Mouse (Mus musculus): ENCODE measurements at regions not wholly inside any gene's neighbourhood (a gene's known extent, or its start where the extent isn't known, plus 50 kb on each side); places are given as distances from the start of the nearest gene placed in this dataset.

DNA sequence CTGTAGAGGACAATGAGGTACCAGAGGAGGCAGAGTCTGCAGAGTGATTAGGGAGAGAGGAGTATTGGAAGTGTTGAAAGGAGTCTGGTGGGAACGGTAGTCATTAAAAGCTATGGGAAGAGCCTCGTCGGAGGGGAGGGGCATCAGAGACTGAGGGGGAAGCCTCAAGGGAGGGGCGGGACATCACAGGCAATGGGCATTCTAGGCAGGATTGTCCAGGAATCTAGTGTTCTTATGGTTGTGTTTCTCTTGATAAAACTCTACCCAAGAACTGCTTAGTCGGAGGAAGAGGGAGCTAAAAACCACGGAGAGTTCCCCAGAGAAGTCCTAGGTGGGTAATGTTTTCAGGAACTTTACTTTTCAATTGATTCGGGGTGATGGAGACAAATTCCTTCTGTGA is 90.2 kb downstream of the Sec23ip start:
- no peak for DNase-seq

GRCm38 (mm10) chr7:128836435-128836834 is 91.7 kb downstream of the Sec23ip start:
- DNase-seq = no peak

- no peak for DNase-seq
Observed at GRCm38 (mm10) chr7:128842561-128842960, 97.8 kb downstream of the Sec23ip start.

- no peak for DNase-seq
Observed at GRCm38 (mm10) chr7:128843576-128843975, 98.8 kb downstream of the Sec23ip start.

DNA sequence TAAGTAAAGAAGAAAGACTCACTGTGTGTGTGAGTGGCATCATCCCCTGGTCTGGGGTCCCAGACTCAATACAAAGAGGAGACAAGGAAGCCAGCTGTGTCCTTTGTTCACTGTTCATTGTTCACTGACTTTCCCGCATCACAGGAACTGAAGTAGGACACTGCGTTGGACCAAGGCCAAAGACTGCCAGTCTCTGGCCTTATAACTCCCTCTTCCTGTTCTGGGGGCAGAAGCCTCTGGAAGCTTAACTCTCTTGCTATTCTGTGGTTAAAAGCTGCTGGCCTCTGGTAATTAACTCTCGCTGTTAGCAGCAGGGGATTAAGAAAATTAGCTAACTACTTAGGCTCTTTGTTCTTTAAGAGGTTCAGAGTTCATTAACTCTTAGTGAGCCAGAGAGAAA is 104.5 kb downstream of the Sec23ip start:
- no peak for DNase-seq

DNA sequence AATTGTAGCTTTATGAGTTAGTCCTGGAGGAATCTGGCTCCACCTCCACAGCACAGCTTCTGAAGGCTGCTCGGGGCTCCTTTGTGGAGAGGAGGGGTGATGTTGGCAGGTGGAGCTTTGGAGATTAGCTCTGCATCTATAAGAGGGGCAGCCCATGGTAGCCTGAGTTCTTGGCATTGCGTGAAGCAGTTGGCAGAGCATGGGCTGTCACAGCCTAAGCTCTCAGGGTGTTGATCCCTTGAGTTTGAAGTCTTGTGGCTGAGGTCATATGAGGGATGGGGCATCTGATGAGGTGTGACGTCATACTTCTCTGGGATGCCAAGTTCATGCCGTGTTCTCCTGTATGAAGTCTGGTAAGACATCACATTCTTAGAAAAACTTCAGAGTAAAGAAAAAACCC is 109.5 kb downstream of the Sec23ip start:
- DNase-seq = no peak

- DNase-seq = no peak
Observed at GRCm38 (mm10) chr7:128854690-128855343, 110.1 kb downstream of the Sec23ip start.

DNA sequence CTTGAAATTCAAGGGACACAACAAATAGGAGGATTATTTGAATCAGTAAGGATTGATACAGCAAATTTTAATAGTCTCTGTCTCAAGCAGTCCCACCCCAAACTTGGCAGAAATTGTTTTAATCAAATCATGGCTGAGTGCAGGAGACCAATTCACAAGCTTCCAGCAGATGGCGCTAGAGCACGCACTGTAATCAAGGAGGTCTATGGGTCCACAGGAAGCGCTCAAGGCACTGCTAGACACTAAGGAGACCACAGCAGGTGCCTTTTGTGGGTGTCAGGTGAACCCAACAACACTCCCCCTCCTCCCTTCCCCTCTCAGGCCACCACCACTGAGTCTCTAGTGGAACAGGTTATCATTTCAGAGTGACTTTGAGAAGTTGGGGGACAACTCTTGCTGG is 115.4 kb downstream of the Sec23ip start:
- DNase-seq = peak; percentile 79

DNA sequence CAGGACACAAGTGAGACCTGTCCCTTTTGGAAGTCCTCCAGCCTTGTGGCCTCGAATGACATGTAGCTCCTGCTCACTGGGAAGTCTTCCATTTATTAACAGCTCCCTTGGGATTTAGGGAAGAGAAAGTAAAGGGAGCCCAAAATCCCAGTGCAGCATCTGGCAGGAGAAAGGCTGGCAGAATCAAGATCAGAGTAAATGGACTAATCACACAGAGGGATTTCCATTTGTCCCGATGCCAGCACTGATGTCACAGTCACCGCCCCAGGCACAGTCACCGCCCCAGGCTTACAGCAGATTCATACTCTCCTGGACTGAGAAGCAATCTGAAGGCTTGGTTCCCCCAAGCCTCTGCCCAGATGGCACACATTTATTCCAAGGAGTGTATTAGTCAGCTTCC is 116.0 kb downstream of the Sec23ip start:
- DNase-seq = peak; percentile 75

DNA sequence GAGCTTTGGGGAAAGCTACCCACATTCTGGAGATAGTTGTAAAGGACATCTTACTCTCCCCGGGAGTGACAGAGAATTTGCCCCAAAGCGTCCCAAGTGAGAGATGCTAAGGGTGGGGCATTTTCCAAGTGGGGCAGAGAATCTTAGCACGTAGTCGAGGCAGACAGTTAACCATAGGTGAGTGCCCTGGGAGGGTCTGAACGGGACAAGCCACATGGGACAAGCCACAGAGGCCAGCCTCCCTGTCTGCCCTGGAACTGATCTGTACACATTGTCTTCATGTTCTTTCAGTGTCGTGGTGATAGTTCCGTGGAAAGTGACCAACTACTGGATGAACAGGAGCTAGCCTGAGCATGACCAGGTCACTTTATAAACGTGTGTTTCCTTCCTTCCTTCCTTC is 116.6 kb downstream of the Sec23ip start:
- DNase-seq = no peak

GRCm38 (mm10) chr7:128868799-128869198 is 124.1 kb downstream of the Sec23ip start:
- DNase-seq = no peak

DNA sequence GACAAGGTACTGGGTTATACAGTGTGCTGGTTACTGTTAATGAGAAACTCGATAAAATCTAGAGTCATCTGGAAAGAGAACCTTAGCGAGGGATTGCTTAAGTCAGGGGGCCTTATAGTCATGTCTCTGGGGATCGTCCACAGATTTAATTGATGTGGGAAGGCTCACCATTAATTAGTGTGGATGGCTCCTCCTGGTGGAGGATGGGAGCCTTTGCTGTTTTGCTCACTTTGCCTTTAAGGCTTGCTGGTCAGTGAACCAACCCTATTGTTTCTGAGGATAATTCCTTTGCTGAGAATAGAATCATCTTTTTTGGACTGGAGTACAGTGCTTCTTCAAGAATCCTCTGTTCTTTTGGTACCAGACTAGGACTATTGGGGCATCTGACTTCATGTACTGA is 139.3 kb downstream of the Sec23ip start:
- no peak for DNase-seq

GRCm38 (mm10) chr7:128885551-128885950 is 140.8 kb downstream of the Sec23ip start:
- no peak for DNase-seq

DNA sequence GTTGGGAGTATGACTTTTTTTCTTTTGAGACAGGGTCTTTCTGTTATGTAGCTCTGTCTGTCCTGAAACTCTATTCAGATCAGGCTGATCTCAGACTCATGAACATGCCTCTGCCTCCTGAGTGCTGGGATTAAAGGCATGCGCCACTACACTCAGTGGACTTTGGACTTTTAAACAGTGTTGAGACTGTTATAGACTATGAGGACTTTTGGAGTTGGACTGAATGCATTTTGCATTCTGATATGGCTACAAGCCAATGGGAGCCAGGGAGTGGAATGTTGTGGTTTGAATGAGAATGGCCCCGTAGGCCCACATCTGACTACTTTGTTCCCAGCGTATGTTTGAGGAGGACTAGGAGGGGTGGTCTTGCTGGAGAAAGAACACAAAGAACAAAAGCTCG is 165.4 kb downstream of the Sec23ip start:
- no peak for DNase-seq

DNA sequence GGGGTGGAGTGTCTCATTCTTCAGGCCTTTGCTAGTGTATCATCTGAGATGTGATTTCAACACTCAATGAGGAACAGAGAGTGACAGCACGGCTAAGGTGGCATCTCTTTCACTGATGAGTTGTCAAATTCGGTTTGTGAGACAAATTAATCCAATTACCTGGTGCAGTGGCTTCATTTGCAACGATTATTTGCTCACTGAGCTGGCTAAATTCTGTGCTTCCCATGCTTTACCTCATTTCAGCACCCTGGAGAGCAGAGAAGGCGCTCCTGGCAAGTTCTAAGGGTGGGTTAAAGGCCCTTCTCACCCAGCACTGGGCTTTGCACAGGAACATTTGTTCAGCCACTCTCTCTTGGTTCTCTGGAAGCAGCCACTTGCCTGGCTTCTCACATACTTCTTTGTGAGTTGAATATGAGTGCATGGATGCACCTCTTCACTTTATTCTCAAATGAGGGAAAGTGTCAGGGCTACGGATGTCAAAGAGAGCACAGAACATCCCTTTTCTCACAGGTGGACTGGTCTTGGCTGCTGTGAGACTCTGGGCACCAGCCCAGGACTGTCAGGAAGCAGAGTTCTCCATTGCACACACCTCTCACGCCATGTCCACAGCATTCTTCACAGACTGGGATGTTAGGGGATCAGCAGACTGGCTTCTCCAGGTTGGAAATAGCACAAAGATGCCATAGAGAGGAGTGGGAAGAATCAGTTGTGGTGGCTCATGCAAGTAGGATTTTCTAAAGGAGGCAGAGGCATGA is 193.4 kb downstream of the Sec23ip start:
- peak; percentile 42 for DNase-seq

DNA sequence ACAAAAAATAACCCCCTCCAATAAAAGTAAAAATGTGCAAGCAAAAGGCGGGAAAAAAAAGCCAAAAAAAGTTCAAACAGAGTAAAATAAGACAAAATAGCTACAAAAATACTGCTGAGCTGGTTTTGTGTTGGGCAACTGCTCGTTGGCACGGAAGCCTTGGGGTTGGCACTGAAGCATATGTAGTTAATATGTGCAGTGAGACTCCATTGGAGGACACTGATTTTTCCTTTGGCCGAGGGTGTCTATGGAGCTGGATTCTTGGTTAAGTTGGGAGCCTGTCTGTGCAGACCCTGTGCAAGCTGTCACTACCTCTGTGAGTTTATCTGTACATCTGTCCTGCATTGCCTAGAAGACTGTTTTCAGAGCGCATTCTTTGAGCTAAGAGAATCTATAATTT is 215.8 kb downstream of the Sec23ip start:
- peak; percentile 5 for DNase-seq

GRCm38 (mm10) chr7:128979904-128980303 is 235.2 kb downstream of the Sec23ip start:
- no peak for DNase-seq

DNA sequence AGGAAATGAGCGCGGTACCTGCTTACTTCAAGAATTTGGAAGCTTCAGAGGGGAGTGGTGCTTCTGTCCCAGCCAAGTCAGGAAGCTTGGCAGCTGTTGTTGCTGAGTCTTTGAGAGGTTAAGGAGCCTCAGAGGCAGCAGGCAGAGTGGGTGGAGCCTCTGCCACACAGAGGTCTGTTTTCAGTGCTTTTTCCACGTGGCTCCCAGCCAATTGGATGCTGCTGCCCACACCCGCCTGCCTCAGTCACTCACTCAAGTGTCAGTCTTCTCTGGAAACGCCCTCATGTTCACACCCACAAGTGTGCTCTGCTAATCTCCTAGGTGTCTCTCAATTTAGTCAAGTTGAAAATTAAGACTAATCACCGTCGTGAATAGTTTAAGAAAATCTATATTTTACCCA is 236.1 kb downstream of the Sec23ip start:
- DNase-seq = no peak

DNA sequence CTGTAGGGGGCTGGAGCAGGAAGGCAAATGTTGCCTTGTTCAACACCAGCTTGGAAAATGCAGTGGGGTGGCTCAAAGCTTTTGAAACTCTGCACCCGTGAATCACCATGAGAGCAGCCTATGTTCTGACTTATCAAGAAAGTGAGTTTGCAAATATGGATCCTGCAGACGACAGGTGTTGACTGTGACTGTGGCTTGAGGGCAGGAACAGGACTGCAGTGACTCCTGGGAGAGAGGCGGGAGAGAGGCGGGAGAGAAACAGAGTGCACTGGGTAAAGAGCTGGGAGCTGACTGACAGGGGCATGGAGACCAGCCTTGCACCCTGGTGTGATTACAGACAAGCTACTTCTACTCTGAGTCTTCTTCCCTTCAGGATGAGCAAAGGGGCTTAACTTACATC is 254.0 kb downstream of the Sec23ip start:
- DNase-seq = no peak

GRCm38 (mm10) chr7:129002419-129002818 is 254.4 kb upstream of the Plpp4 start:
- DNase-seq = no peak

DNA sequence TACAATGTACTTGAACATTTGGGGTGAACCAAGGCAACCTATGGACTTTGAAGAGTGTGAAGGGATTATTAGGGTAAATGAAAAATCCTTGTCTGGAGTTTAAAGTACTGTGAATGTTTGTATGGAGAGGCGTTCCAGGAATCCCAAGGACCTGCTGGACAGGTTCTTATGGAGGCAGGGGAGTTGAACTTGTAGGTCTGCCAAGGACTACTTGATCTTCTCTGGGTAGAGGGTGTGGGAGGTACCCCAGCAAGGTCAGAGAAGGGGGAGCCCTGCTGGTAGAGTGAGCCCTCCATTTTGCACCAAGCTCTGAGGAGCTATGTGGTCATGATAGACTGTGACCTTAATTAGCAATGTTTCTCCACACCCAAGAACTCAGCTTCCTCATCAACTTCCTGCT is 253.7 kb upstream of the Plpp4 start:
- no peak for DNase-seq

DNA sequence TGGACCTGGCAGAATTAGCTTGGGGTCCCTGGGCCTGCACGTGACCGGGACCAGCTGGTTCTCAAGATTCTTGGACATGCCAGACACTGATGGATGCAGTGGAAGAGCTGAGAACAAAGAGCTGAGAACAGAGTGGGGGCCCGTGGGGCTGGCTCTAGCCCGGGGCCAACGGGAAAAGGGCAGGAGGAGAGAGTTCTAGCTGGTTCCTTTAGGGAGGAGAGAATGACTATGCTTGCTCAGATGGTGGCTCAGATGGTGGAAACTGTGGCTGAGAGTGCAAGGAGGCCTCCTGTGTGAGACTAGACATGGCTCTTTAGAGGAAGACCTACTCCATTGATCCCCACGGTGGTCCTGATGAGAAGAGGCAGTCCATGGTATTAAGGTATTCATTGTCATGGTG is 240.5 kb upstream of the Plpp4 start:
- DNase-seq = no peak

GRCm38 (mm10) chr7:129027116-129027515 is 229.7 kb upstream of the Plpp4 start:
- no peak for DNase-seq

GRCm38 (mm10) chr7:129048023-129048422 is 208.8 kb upstream of the Plpp4 start:
- DNase-seq = peak; percentile 23

Measured in adrenal gland, postnatal 10 days (tissue).